Mouse (Mus musculus) forebrain, embryonic 15.5 days (tissue): ENCODE results near the gene Snx33. TPM values are rescaled to one million over a fixed set of nuclear protein-coding genes. Genes with fewer than 3 reads are reported as not detected.

Experiments
- ATAC-seq: fragments of 200-750 bp; cut with Nextera tagmentation; replicated peaks from 2 replicates; pipeline ENCODE4 v1.8.0; 2017; ENCODE audit warnings: mild to moderate bottlenecking, moderate TSS enrichment, moderate library complexity
- H3K27ac ChIP-seq: fragments of 300-500 bp; sonication (generic); replicated peaks from 2 replicates; pipeline ENCODE4 v1.5.1; 2015; ENCODE audit warnings: mild to moderate bottlenecking, inconsistent platforms
- H3K27me3 ChIP-seq: fragments of 300-500 bp; sonication (generic); 2 replicates; pipeline ENCODE4 v1.6.1; 2015; ENCODE audit warnings: inconsistent platforms
- H3K36me3 ChIP-seq: fragments of 300-500 bp; sonication (generic); 2 replicates; pipeline ENCODE4 v1.6.1; 2015; ENCODE audit warnings: mild to moderate bottlenecking, inconsistent platforms
- H3K4me1 ChIP-seq: fragments of 300-500 bp; sonication (generic); 2 replicates; pipeline ENCODE4 v1.6.1; 2015; ENCODE audit warnings: inconsistent platforms
- H3K4me2 ChIP-seq: fragments of 300-500 bp; sonication (generic); replicated peaks from 2 replicates; pipeline ENCODE4 v1.6.1; 2015; ENCODE audit warnings: mild to moderate bottlenecking, inconsistent platforms
- H3K4me3 ChIP-seq: fragments of 300-500 bp; sonication (generic); 2 replicates; pipeline ENCODE4 v1.5.1; 2015; ENCODE audit warnings: mild to moderate bottlenecking, inconsistent platforms
- H3K9ac ChIP-seq: fragments of 300-500 bp; sonication (generic); replicated peaks from 2 replicates; pipeline ENCODE4 v1.6.1; 2015; ENCODE audit warnings: mild to moderate bottlenecking, inconsistent platforms
- H3K9me3 ChIP-seq: fragments of 300-500 bp; sonication (generic); 2 replicates; pipeline ENCODE4 v1.6.1; 2016; ENCODE audit warnings: inconsistent platforms
- WGBS: fragments of 180-500 bp; shearing (Covaris S2); methylation state at CpG from one replicate; pipeline ENCODE4 v1.1.7; 2015; ENCODE audit warnings: mixed read lengths; 5-methylcytosine and 5-hydroxymethylcytosine counted together
- polyA plus RNA-seq: library from polyadenylated mRNA; unstranded; fragments of >200 nt; fragmentation: Nextera tagmentation; extraction: Ambion mirVana; gene quantifications from 2 replicates; pipeline ENCODE4 v1.2.1, GENCODE M21; 2015

Snx33 gene
- polyA plus RNA-seq, 1 experiment from 2014 or later = 3.2 TPM

GRCm38 (mm10) chr9:56884328-56884727, 43.8 kb downstream of the Snx33 start:
- no peaks in the 10 kb centered on the region for H3K36me3 ChIP-seq
- H3K27ac ChIP-seq = no peak overlapping the region
- no peaks in the 10 kb centered on the region for H3K4me1 ChIP-seq
- no peak overlapping the region for H3K9ac ChIP-seq
- no peak overlapping the region for H3K4me2 ChIP-seq
- WGBS = 79% methylated on average over 4 of the region's 4 CpGs
- no peaks in the 10 kb centered on the region for H3K27me3 ChIP-seq
- ATAC-seq = no peak
- no peaks in the 10 kb centered on the region for H3K9me3 ChIP-seq
- H3K4me3 ChIP-seq = no peak overlapping the region

- no peaks in the 10 kb centered on the region for H3K4me1 ChIP-seq
- no peak overlapping the region for H3K4me2 ChIP-seq
- no peaks in the 10 kb centered on the region for H3K9me3 ChIP-seq
- H3K27me3 ChIP-seq = no peaks in the 10 kb centered on the region
- no peak overlapping the region for H3K27ac ChIP-seq
- H3K4me3 ChIP-seq = no peak overlapping the region
- ATAC-seq = no peak
- H3K9ac ChIP-seq = no peak overlapping the region
- WGBS = 82% methylated on average over 7 of the region's 7 CpGs
- no peaks in the 10 kb centered on the region for H3K36me3 ChIP-seq
These were observed 44.7 kb downstream of the Snx33 start for GRCm38 (mm10) chr9:56883470-56883869.

- Histone ChIP-seq H3K27me3 (no peaks in the 10 kb centered on the region), H3K4me2 (no peak overlapping the region), H3K27ac (no peak overlapping the region), H3K4me1 (no peaks in the 10 kb centered on the region), H3K4me3 (no peak overlapping the region), H3K9ac (no peak overlapping the region), H3K9me3 (no peaks in the 10 kb centered on the region), H3K36me3 (no peaks in the 10 kb centered on the region)
- no peak for ATAC-seq
- WGBS = 84% methylated on average over 12 of the region's 12 CpGs
These were observed 45.4 kb downstream of the Snx33 start for GRCm38 (mm10) chr9:56882818-56883217.

- Histone ChIP-seq H3K36me3 (no peaks in the 10 kb centered on the region), H3K4me2 (no peak overlapping the region), H3K9ac (no peak overlapping the region), H3K9me3 (no peaks in the 10 kb centered on the region), H3K27ac (no peak overlapping the region), H3K27me3 (no peaks in the 10 kb centered on the region), H3K4me3 (no peak overlapping the region), H3K4me1 (no peaks in the 10 kb centered on the region)
- WGBS = 71% methylated on average over 4 of the region's 4 CpGs
- ATAC-seq = no peak
These were observed 45.9 kb downstream of the Snx33 start for GRCm38 (mm10) chr9:56882283-56882682.

GRCm38 (mm10) chr9:56881539-56882082, 46.6 kb downstream of the Snx33 start:
- Histone ChIP-seq H3K27ac (no peak overlapping the region), H3K9ac (no peak overlapping the region), H3K27me3 (no peaks in the 10 kb centered on the region), H3K36me3 (no peaks in the 10 kb centered on the region), H3K4me1 (no peaks in the 10 kb centered on the region), H3K4me3 (no peak overlapping the region), H3K9me3 (no peaks in the 10 kb centered on the region), H3K4me2 (no peak overlapping the region)
- no peak; the same call in 1 of the 2 replicates for ATAC-seq
- 87% methylated on average over 3 of the region's 3 CpGs for WGBS

- Histone ChIP-seq H3K27ac (no peak overlapping the region), H3K9ac (no peak overlapping the region)
- WGBS = 77% methylated on average over 9 of the region's 9 CpGs
These were observed 47.4 kb downstream of the Snx33 start for GRCm38 (mm10) chr9:56880790-56881189.

GRCm38 (mm10) chr9:56877284-56877683, 50.9 kb downstream of the Snx33 start:
- 76% methylated on average over 5 of the region's 5 CpGs for WGBS
- Histone ChIP-seq H3K4me1 (no peaks in the 10 kb centered on the region), H3K27ac (no peak overlapping the region)

More at GRCm38 (mm10) chr9:56880790-56881189, 47.4 kb downstream of the Snx33 start:
- H3K9me3 ChIP-seq = no peaks in the 10 kb centered on the region
- H3K27me3 ChIP-seq = no peaks in the 10 kb centered on the region
- H3K36me3 ChIP-seq = no peaks in the 10 kb centered on the region
- no peak overlapping the region for H3K4me3 ChIP-seq
- ATAC-seq = no peak; the same call in 1 of the 2 replicates
- H3K4me2 ChIP-seq = no peak overlapping the region
- H3K4me1 ChIP-seq = no peaks in the 10 kb centered on the region

GRCm38 (mm10) chr9:56876784-56877183, 51.4 kb downstream of the Snx33 start:
- H3K27ac ChIP-seq = no peak overlapping the region
- no peak overlapping the region for H3K9ac ChIP-seq
- no peak overlapping the region for H3K4me3 ChIP-seq
- H3K27me3 ChIP-seq = no peaks in the 10 kb centered on the region
- no peaks in the 10 kb centered on the region for H3K36me3 ChIP-seq
- no peaks in the 10 kb centered on the region for H3K9me3 ChIP-seq
- no peaks in the 10 kb centered on the region for H3K4me1 ChIP-seq
- no peak overlapping the region for H3K4me2 ChIP-seq
- 50% methylated on average over 9 of the region's 9 CpGs for WGBS
- 0 out of 2 replicates have a peak, but pooled peaks have one; percentile 32 for ATAC-seq

More at GRCm38 (mm10) chr9:56877284-56877683, 50.9 kb downstream of the Snx33 start:
- Histone ChIP-seq H3K27me3 (no peaks in the 10 kb centered on the region), H3K9ac (no peak overlapping the region), H3K4me3 (no peak overlapping the region), H3K36me3 (no peaks in the 10 kb centered on the region), H3K4me2 (no peak overlapping the region), H3K9me3 (no peaks in the 10 kb centered on the region)
- ATAC-seq = no peak

GRCm38 (mm10) chr9:56873097-56873496, 55.1 kb downstream of the Snx33 start:
- H3K27ac ChIP-seq = no peak overlapping the region
- H3K4me3 ChIP-seq = no peak overlapping the region
- H3K4me2 ChIP-seq = no peak overlapping the region
- WGBS = 70% methylated on average over 1 of the region's 1 CpGs
- no peaks in the 10 kb centered on the region for H3K9me3 ChIP-seq
- H3K36me3 ChIP-seq = no peaks in the 10 kb centered on the region
- no peak for ATAC-seq
- no peak overlapping the region for H3K9ac ChIP-seq
- peaks cover 13% of the 10 kb centered on the region for H3K4me1 ChIP-seq
- H3K27me3 ChIP-seq = no peaks in the 10 kb centered on the region

- WGBS = 80% methylated on average over 5 of the region's 5 CpGs
- peaks cover 19% of the 10 kb centered on the region for H3K4me1 ChIP-seq
- H3K27me3 ChIP-seq = no peaks in the 10 kb centered on the region
- no peak overlapping the region for H3K4me3 ChIP-seq
- no peak overlapping the region for H3K9ac ChIP-seq
- no peak overlapping the region for H3K4me2 ChIP-seq
- no peak overlapping the region for H3K27ac ChIP-seq
- no peaks in the 10 kb centered on the region for H3K9me3 ChIP-seq
- no peaks in the 10 kb centered on the region for H3K36me3 ChIP-seq
- no peak for ATAC-seq
These were observed 55.9 kb downstream of the Snx33 start for GRCm38 (mm10) chr9:56872105-56872903.

GRCm38 (mm10) chr9:56871191-56871590, 57.0 kb downstream of the Snx33 start:
- H3K27ac ChIP-seq = no peak overlapping the region
- H3K27me3 ChIP-seq = no peaks in the 10 kb centered on the region
- H3K4me2 ChIP-seq = no peak overlapping the region
- no peaks in the 10 kb centered on the region for H3K36me3 ChIP-seq
- no peak overlapping the region for H3K4me3 ChIP-seq
- H3K9me3 ChIP-seq = no peaks in the 10 kb centered on the region
- 57% methylated on average over 5 of the region's 5 CpGs for WGBS
- H3K9ac ChIP-seq = no peak overlapping the region
- no peak for ATAC-seq
- peaks cover 19% of the 10 kb centered on the region for H3K4me1 ChIP-seq

- WGBS = 85% methylated on average over 10 of the region's 10 CpGs
- Histone ChIP-seq H3K27ac (no peak overlapping the region), H3K4me2 (no peak overlapping the region), H3K4me3 (no peak overlapping the region), H3K36me3 (no peaks in the 10 kb centered on the region), H3K27me3 (no peaks in the 10 kb centered on the region), H3K9me3 (no peaks in the 10 kb centered on the region), H3K9ac (no peak overlapping the region), H3K4me1 (peaks cover 19% of the 10 kb centered on the region)
- ATAC-seq = no peak
These were observed 57.4 kb downstream of the Snx33 start for GRCm38 (mm10) chr9:56870778-56871177.
